Mouse (Mus musculus) heart, postnatal 0 days (tissue): Measurements from ENCODE around the gene Atg101. TPM values are rescaled to one million over a fixed set of nuclear protein-coding genes. Genes with fewer than 3 reads are reported as not detected.
"Not testable (repeated sequence)": the region's sequence is repeated elsewhere in the genome, so short reads cannot be mapped to it uniquely, and the experiment has no call there.

ENCODE experiments used
- ATAC-seq: fragments of 200-750 bp; cut with Nextera tagmentation; 2 replicates; pipeline ENCODE4 v1.8.0; 2017; ENCODE audit warnings: low read depth, moderate number of reproducible peaks, moderate library complexity; ENCODE audit not compliant: insufficient read depth
- DNase-seq: peaks from one replicate; pipeline ENCODE4 v3.0.0-alpha.2; 2016; ENCODE audit warnings: low spot score
- H3K27ac ChIP-seq: fragments of 300-500 bp; sonication (generic); 2 replicates; pipeline ENCODE4 v1.5.1; 2014; ENCODE audit warnings: low read depth, mild to moderate bottlenecking
- H3K27me3 ChIP-seq: fragments of 300-500 bp; sonication (generic); 2 replicates; pipeline ENCODE4 v1.6.1; 2014; ENCODE audit warnings: low read length, mixed read lengths; ENCODE audit not compliant: control insufficient read depth, insufficient read depth
- H3K36me3 ChIP-seq: fragments of 300-500 bp; sonication (generic); replicated peaks from 2 replicates; pipeline ENCODE4 v1.6.1; 2014; ENCODE audit warnings: low read length, mixed read lengths; ENCODE audit not compliant: control insufficient read depth, insufficient read depth
- H3K4me1 ChIP-seq: fragments of 300-500 bp; sonication (generic); 2 replicates; pipeline ENCODE4 v1.6.1; 2014; ENCODE audit warnings: antibody characterized with exemption; ENCODE audit not compliant: control insufficient read depth, insufficient read depth
- H3K4me2 ChIP-seq: fragments of 300-500 bp; sonication (generic); 2 replicates; pipeline ENCODE4 v1.6.1; 2014; ENCODE audit warnings: low read depth, mild to moderate bottlenecking, low read length, moderate library complexity
- H3K4me3 ChIP-seq: fragments of 300-500 bp; sonication (generic); 2 replicates; pipeline ENCODE4 v1.5.1; 2014; ENCODE audit warnings: low read depth, low read length
- H3K9ac ChIP-seq: fragments of 300-500 bp; sonication (generic); replicated peaks from 2 replicates; pipeline ENCODE4 v1.6.1; 2014; ENCODE audit warnings: low read depth, low read length, mixed read lengths
- H3K9me3 ChIP-seq: fragments of 300-500 bp; sonication (generic); replicated peaks from 2 replicates; pipeline ENCODE4 v1.6.1; 2016; ENCODE audit warnings: low read length; ENCODE audit not compliant: control insufficient read depth
- CTCF ChIP-seq: IDR thresholded peaks from 2 replicates; pipeline ENCODE4 v1.5.1; 2016; ENCODE audit warnings: antibody characterized with exemption, control low read depth, low read depth
- EP300 ChIP-seq: IDR thresholded peaks from 2 replicates; pipeline ENCODE4 v1.6.1; 2016; ENCODE audit warnings: antibody characterized with exemption, low read depth
- WGBS: fragments of 180-500 bp; shearing (Covaris S2); extraction: QIAGEN DNeasy Blood & Tissue Kit; methylation state at CpG from one replicate; pipeline ENCODE4 v1.1.7; 2014; 5-methylcytosine and 5-hydroxymethylcytosine counted together
- polyA plus RNA-seq: library from polyadenylated mRNA; unstranded; fragments of >200 nt; fragmentation: Nextera tagmentation; extraction: Ambion mirVana; gene quantifications from 2 replicates; pipeline ENCODE4 v1.2.1, GENCODE M21; 2015
- total RNA-seq: library from RNA; depleted of rRNA; stranded (reverse); fragments of >200 nt; gene quantifications from 2 replicates; pipeline ENCODE4 v1.2.3, GENCODE M21; 2014; ENCODE audit warnings: low replicate concordance

Gene Atg101
- total and polyA plus RNA-seq, 2 experiments from 2014 or later, result 48.6 to 61.6 TPM

DNA sequence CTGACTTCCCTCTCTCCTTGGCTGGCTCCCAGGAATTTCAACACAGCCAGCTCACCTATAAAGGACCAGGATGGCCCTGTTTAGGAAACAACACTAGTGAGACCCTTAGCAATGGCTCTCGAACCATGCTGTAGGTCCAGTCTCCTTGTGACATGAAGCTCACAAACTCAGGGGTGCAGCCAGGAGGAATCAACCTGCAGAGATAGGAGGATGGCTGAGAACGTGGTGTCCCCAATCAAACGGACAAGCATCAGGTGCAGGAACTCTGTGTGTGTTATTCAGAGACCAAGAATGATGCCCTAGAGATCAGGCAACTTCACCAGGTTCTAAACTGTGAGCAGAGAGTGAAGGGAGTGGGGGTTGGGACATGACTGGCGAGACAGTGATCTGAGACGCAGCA, 38.0 kb downstream of the Atg101 start:
- no peaks in the 10 kb centered on the region for H3K36me3 ChIP-seq
- ATAC-seq (no peak), DNase-seq (no peak)
- H3K9me3 ChIP-seq, result no peaks in the 10 kb centered on the region
- TF ChIP-seq CTCF (no peak), EP300 (no peak)
- no peak overlapping the region for H3K4me2 ChIP-seq
- H3K27me3 ChIP-seq, result no peaks in the 10 kb centered on the region
- no peak overlapping the region for H3K9ac ChIP-seq
- no peak overlapping the region for H3K27ac ChIP-seq
- H3K4me1 ChIP-seq, result peaks cover 17% of the 10 kb centered on the region; the same call in 1 of the 2 replicates
- WGBS, result 71% methylated on average over 5 of the region's 5 CpGs
- no peak overlapping the region for H3K4me3 ChIP-seq

- Histone ChIP-seq H3K27ac (no peak overlapping the region), H3K9ac (no peak overlapping the region), H3K4me1 (peaks cover 17% of the 10 kb centered on the region; the same call in 1 of the 2 replicates), H3K27me3 (no peaks in the 10 kb centered on the region), H3K4me3 (no peak overlapping the region), H3K9me3 (no peaks in the 10 kb centered on the region), H3K36me3 (no peaks in the 10 kb centered on the region), H3K4me2 (no peak overlapping the region)
- no peak for TF ChIP-seq CTCF
- no peak for TF ChIP-seq EP300
- 76% methylated on average over 7 of the region's 7 CpGs for WGBS
- ATAC-seq (no peak), DNase-seq (no peak)
These were observed 38.6 kb downstream of the Atg101 start for GRCm38 (mm10) chr15:101322640-101323039.

- Histone ChIP-seq H3K27ac (no peak overlapping the region), H3K27me3 (no peaks in the 10 kb centered on the region), H3K4me2 (no peak overlapping the region), H3K36me3 (no peaks in the 10 kb centered on the region), H3K4me3 (no peak overlapping the region), H3K9me3 (no peaks in the 10 kb centered on the region), H3K9ac (no peak overlapping the region), H3K4me1 (peaks cover 17% of the 10 kb centered on the region; the same call in 1 of the 2 replicates)
- ATAC-seq (no peak), DNase-seq (no peak)
- TF ChIP-seq CTCF (no peak), EP300 (no peak)
- 94% methylated on average over 5 of the region's 5 CpGs for WGBS
These were observed 39.4 kb downstream of the Atg101 start for GRCm38 (mm10) chr15:101323511-101323910.

DNA sequence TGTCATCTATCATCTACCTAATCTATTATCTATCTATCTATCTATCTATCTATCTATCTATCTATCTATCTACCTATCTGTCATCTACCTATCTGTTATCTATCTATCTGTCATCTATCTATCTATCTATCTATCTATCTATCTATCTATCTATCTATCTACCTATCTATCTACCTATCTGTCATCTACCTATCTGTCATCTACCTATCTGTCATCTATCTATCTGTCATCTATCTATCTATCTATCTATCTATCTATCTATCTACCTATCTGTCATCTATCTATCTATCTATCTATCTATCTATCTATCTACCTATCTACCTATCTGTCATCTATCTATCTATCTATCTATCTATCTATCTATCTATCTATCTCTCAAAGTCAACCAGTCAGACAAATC, 40.3 kb downstream of the Atg101 start:
- H3K36me3 ChIP-seq, result not testable (repeated sequence)

DNA sequence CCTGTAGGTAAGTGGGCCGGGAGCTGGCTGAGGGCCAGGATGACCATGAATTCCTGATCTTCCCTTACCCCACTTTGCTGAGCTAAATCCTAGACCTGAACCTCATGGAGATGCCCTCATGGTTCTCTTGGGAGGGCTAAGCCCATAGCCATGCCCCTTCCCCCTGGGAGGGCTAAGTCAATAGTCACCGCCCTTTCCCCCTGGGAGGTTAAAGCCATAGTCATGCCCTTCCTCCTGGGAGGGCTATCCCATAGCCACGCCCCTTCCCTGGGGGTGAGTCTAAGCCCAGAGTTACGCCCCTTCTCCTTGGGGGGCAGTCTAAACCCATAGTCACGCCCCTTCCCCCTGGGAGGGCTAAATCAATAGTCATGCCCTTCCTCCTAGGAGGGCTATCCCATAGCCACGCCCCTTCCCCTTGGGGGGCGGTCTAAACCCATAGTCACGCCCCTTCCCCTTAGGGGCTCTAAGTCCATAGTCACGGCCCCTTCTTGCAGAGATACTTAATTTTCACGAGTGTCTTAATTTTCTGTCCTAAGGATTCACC, 42.0 kb downstream of the Atg101 start:
- WGBS, result 39% methylated on average over 10 of the region's 10 CpGs
- DNase-seq, result no peak
- Histone ChIP-seq H3K27ac (no peak overlapping the region), H3K4me1 (0 out of 2 replicates have a peak, but pooled peaks cover 1% of the 10 kb centered on the region), H3K36me3 (no peaks in the 10 kb centered on the region), H3K27me3 (no peaks in the 10 kb centered on the region), H3K9ac (no peak overlapping the region), H3K4me2 (no peak overlapping the region), H3K4me3 (no peak overlapping the region), H3K9me3 (no peaks in the 10 kb centered on the region)
- no peak for TF ChIP-seq EP300
- no peak for TF ChIP-seq CTCF
- ATAC-seq, result no peak

More for the DNA sequence above, 40.3 kb downstream of the Atg101 start:
- not testable (repeated sequence) for H3K4me3 ChIP-seq, ATAC-seq, H3K4me1 ChIP-seq, H3K4me2 ChIP-seq, DNase-seq, H3K27ac ChIP-seq, H3K9ac ChIP-seq, H3K9me3 ChIP-seq, H3K27me3 ChIP-seq

- no peak for TF ChIP-seq EP300
- TF ChIP-seq CTCF, result peak; percentile 96
- no peak overlapping the region for H3K9ac ChIP-seq
- no peak overlapping the region for H3K4me3 ChIP-seq
- H3K4me2 ChIP-seq, result no peak overlapping the region
- H3K4me1 ChIP-seq, result no peaks in the 10 kb centered on the region
- DNase-seq, result peak; percentile 83
- H3K36me3 ChIP-seq, result no peaks in the 10 kb centered on the region
- 4% methylated on average over 6 of the region's 6 CpGs for WGBS
- H3K27me3 ChIP-seq, result no peaks in the 10 kb centered on the region
- no peak overlapping the region for H3K27ac ChIP-seq
- ATAC-seq, result peak; percentile 28; the same call in 1 of the 2 replicates
- no peaks in the 10 kb centered on the region for H3K9me3 ChIP-seq
These were observed 43.2 kb downstream of the Atg101 start for GRCm38 (mm10) chr15:101327282-101327681.
